Mouse (Mus musculus) stomach, postnatal 0 days (tissue): Measurements from ENCODE around the gene Manba.
"Not testable (repeated sequence)": the region's sequence is repeated elsewhere in the genome, so short reads cannot be mapped to it uniquely, and the experiment has no call there.

Experiments used
- CTCF ChIP-seq: IDR thresholded peaks from 2 replicates; pipeline ENCODE4 v1.5.1; 2016; ENCODE audit warnings: antibody characterized with exemption, low read depth, mild to moderate bottlenecking, moderate library complexity
- EP300 ChIP-seq: optimal IDR thresholded peaks from 2 replicates; pipeline ENCODE3; 2016; ENCODE audit warnings: antibody characterized with exemption

GRCm38 (mm10) chr3:135484650-135485049 lies 761 bp upstream of the Manba start:
- not testable (repeated sequence) for TF ChIP-seq EP300, CTCF
